Mouse (Mus musculus) megakaryocyte, embryonic 14.5 days (primary cell): Measurements from ENCODE around the gene Rap1a.

Source experiments
- FLI1 ChIP-seq: IDR thresholded peaks from 2 replicates; pipeline ENCODE4 v1.6.1; 2012; ENCODE audit warnings: low read length, inconsistent platforms, mixed read lengths
- GATA1 ChIP-seq: IDR thresholded peaks from 3 replicates; pipeline ENCODE4 v1.6.1; 2012; ENCODE audit warnings: mixed read lengths, low read length, inconsistent platforms, borderline replicate concordance

GRCm38 (mm10) chr3:105712827-105713226 is 88.3 kb downstream of the Rap1a start:
- TF ChIP-seq GATA1 (no peak), FLI1 (no peak)
